Mouse (Mus musculus) G1E (cell line): Measurements from ENCODE around the gene Ssr2.

Source experiments
- CTCF ChIP-seq: IDR thresholded peaks from 2 replicates; pipeline ENCODE4 v1.5.1; 2012; ENCODE audit warnings: low read depth, low read length, inconsistent platforms, mixed read lengths
- GATA1 ChIP-seq: IDR thresholded peaks from 2 replicates; pipeline ENCODE4 v1.6.1; 2012; ENCODE audit warnings: borderline replicate concordance, low read length, inconsistent platforms, mixed read lengths
- GATA2 ChIP-seq: IDR thresholded peaks from 2 replicates; pipeline ENCODE4 v1.6.1; 2012; ENCODE audit warnings: low read depth, low read length, inconsistent platforms, borderline replicate concordance
- POLR2AphosphoS5 ChIP-seq: IDR thresholded peaks from 2 replicates; pipeline ENCODE4 v1.6.1; 2012; ENCODE audit warnings: low read depth, low read length, inconsistent platforms; ENCODE audit not compliant: insufficient replicate concordance
- TAL1 ChIP-seq: conservative IDR thresholded peaks from 2 replicates; pipeline ENCODE4 v1.6.1; 2012; ENCODE audit warnings: low read depth, low read length, inconsistent platforms, mixed read lengths

DNA sequence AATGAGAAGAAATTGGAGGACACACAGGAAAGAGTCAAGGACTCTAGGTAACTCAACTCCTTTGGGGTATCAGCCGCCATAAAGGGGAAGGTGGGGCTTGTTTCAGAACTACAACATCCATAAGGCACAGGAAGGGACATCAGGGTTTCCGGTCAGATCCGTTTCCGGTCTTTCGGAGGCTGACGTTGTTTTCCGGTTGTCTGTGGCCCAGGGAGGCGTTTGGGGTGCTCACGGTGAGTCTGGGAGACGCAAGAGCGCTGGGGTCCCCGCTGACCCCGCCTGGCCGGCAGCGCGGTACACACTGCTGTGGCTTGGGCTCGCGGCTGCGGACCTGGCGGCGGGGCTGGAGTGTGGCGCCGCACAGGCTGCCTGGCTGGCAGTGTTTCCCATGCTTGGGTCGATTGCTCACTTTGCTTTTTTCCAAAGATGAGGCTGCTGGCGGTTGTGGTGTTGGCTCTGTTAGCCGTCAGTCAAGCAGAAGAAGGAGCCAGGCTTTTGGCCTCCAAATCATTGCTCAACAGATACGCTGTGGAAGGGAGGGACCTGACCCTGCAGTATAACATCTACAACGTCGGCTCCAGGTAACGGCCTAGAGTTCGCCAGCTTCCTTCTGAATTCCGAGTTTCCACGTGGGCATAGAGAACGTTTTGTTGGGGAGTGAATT lies 3.9 kb downstream of the Ssr2 start:
- TF ChIP-seq CTCF (no peak), TAL1 (no peak), POLR2AphosphoS5 (no peak), GATA2 (no peak), GATA1 (no peak)
